Mouse (Mus musculus) heart, embryonic 11.5 days (tissue): Measurements from ENCODE around the gene Car11. TPM values are rescaled to one million over a fixed set of nuclear protein-coding genes. Genes with fewer than 3 reads are reported as not detected.
"Not testable (repeated sequence)": the region's sequence is repeated elsewhere in the genome, so short reads cannot be mapped to it uniquely, and the experiment has no call there.

Experiments
- ATAC-seq: fragments of 200-750 bp; cut with Nextera tagmentation; replicated peaks from 2 replicates; pipeline ENCODE4 v1.8.0; 2017; ENCODE audit warnings: moderate library complexity; ENCODE audit not compliant: insufficient number of reproducible peaks, low FRiP score, low TSS enrichment
- H3K27ac ChIP-seq: fragments of 300-500 bp; sonication (generic); 2 replicates; pipeline ENCODE4 v1.5.1; 2014; ENCODE audit warnings: mild to moderate bottlenecking, low read depth, low read length
- H3K27me3 ChIP-seq: fragments of 300-500 bp; sonication (generic); 2 replicates; pipeline ENCODE4 v1.6.1; 2014; ENCODE audit warnings: mild to moderate bottlenecking, low read length, mixed read lengths; ENCODE audit not compliant: control insufficient read depth, insufficient read depth
- H3K36me3 ChIP-seq: fragments of 300-500 bp; sonication (generic); 2 replicates; pipeline ENCODE4 v1.6.1; 2014; ENCODE audit warnings: mild to moderate bottlenecking, low read length, moderate library complexity, mixed read lengths; ENCODE audit not compliant: control insufficient read depth, insufficient read depth
- H3K4me1 ChIP-seq: fragments of 300-500 bp; sonication (generic); 2 replicates; pipeline ENCODE4 v1.6.1; 2014; ENCODE audit warnings: low read length; ENCODE audit not compliant: control insufficient read depth, insufficient read depth
- H3K4me2 ChIP-seq: fragments of 300-500 bp; sonication (generic); 2 replicates; pipeline ENCODE4 v1.6.1; 2014; ENCODE audit warnings: mild to moderate bottlenecking, moderate library complexity
- H3K4me3 ChIP-seq: fragments of 300-500 bp; sonication (generic); 2 replicates; pipeline ENCODE4 v1.5.1; 2014; ENCODE audit warnings: low read depth, low read length
- H3K9ac ChIP-seq: fragments of 300-500 bp; sonication (generic); 2 replicates; pipeline ENCODE4 v1.6.1; 2014; ENCODE audit warnings: mild to moderate bottlenecking, low read depth, low read length, moderate library complexity
- H3K9me3 ChIP-seq: fragments of 300-500 bp; sonication (generic); replicated peaks from 2 replicates; pipeline ENCODE4 v1.6.1; 2016; ENCODE audit warnings: low read length; ENCODE audit not compliant: control insufficient read depth
- WGBS: fragments of 180-500 bp; shearing (Covaris S2); extraction: QIAGEN DNeasy Blood & Tissue Kit; methylation state at CpG from one replicate; pipeline ENCODE4 v1.1.7; 2014; ENCODE audit not compliant: insufficient replicate concordance; 5-methylcytosine and 5-hydroxymethylcytosine counted together
- polyA plus RNA-seq: library from polyadenylated mRNA; unstranded; fragments of >200 nt; fragmentation: Nextera tagmentation; extraction: Ambion mirVana; gene quantifications from 2 replicates; pipeline ENCODE4 v1.2.1, GENCODE M21; 2014

The Car11 gene
- polyA plus RNA-seq = 3.3 and 5.5 TPM in 2 replicates

DNA sequence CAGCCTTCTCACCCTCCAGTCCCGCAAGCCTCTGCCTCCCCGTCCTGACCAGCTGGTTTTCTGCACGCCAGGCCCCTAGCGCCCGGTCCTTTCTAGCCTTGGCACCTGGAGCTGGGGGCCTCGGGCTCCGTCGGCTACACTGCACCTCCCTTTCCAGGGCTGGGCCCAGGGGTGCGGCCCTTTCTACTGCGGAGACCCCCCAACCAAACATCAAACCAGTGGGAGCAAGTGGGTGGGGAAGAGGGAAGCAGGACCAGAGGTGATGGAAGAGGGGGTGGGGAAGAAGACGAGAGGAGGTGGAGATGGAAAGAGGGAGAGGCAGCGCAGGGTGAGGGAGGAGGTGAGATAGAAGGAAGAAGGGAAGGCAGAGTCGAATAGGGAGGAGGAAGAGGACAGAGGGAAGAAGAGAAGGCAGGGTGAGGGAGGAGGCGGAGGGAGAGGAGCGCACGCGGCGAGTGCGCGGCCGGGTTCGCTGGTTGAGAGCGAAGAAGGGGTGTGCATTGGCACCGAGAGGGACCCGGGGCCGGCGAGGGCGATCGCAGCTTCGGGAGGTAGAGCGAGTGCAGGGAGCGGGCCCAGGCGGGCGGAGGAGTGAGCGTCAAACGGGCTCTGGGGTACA is at the start of gene Car11:
Gene Car11 (plus strand): TSS at position 321 of the 619 bp plus-strand sequence.
- Histone ChIP-seq H3K4me1 (peaks cover 18% of the 10 kb centered on the region), H3K27ac (no peak within 1 kb of the TSS), H3K27me3 (peaks cover 29% of the 10 kb centered on the region), H3K4me2 (peak within 1 kb of the TSS; percentile 84), H3K36me3 (no peaks in the 10 kb centered on the region), H3K9me3 (no peaks in the 10 kb centered on the region), H3K9ac (peak within 1 kb of the TSS; percentile 54), H3K4me3 (peak within 1 kb of the TSS; percentile 46)
- no peak for ATAC-seq
- 2% methylated on average over 36 of the region's 36 CpGs for WGBS

DNA sequence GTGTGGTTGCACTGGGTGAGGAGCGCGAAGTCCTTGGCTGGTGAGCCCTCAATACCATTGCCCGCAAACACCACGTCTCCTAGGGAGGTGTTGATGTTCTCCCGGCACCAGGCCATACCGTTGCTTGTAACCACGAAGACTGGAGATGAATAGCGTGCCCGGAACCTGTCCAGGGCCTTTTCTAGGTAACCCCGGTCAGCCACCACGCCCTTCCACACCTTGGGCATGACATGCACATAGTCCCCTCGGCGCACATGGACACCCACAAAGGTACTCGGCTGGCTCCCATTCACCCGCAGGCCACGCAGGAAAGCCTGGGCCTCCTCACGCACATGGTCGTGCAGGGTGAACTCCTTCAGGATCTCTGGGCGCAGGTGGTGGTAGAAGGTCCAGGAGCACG is 49.2 kb upstream of the Car11 start:
- not testable (repeated sequence) for H3K36me3 ChIP-seq, H3K4me2 ChIP-seq, ATAC-seq, H3K9me3 ChIP-seq, H3K27me3 ChIP-seq, H3K4me1 ChIP-seq, H3K9ac ChIP-seq, H3K4me3 ChIP-seq, H3K27ac ChIP-seq
- WGBS = 90% methylated on average over 19 of the region's 20 CpGs

DNA sequence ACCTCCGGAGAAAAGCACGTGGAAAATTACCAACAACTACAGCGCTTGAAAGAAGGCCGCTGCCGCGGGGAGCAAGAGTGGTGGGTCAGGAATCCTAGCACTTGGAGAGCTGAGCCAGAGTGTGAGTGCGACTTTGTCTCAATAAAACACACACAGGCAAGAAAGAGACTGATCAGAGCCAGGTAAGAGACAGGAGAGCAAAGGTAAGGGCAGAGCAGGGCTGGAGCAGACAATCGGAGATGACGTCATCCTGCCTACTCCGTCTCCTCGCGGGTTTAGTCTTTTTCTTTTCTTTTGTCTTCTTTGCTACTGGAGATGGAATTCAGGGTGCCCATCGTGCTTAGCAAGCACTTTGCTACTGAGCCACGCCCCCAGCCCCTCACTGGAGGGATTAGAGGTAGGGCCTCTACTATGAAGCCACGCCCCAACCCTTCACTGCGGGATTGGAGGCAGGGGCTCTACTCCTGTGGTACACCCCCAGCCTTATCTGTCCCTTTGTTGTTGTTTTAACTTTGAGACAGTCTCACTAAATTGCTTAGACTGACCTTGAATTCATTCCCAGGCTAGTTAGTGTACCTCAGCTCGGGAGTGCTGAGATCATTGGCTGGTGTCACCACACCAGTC is 45.1 kb upstream of the Car11 start:
- no peak for ATAC-seq
- WGBS = 26% methylated on average over 17 of the region's 17 CpGs
- H3K27ac ChIP-seq = no peak overlapping the region
- peak overlapping the region; percentile 12; the same call in 1 of the 2 replicates for H3K4me3 ChIP-seq
- H3K9ac ChIP-seq = 0 out of 2 replicates have a peak overlapping the region, but pooled peaks have one; percentile 23
- no peaks in the 10 kb centered on the region for H3K36me3 ChIP-seq
- H3K4me1 ChIP-seq = 0 out of 2 replicates have a peak, but pooled peaks cover 3% of the 10 kb centered on the region
- H3K9me3 ChIP-seq = 0 out of 2 replicates have a peak, but pooled peaks cover 3% of the 10 kb centered on the region
- no peaks in the 10 kb centered on the region for H3K27me3 ChIP-seq
- H3K4me2 ChIP-seq = peak overlapping the region; percentile 55

DNA sequence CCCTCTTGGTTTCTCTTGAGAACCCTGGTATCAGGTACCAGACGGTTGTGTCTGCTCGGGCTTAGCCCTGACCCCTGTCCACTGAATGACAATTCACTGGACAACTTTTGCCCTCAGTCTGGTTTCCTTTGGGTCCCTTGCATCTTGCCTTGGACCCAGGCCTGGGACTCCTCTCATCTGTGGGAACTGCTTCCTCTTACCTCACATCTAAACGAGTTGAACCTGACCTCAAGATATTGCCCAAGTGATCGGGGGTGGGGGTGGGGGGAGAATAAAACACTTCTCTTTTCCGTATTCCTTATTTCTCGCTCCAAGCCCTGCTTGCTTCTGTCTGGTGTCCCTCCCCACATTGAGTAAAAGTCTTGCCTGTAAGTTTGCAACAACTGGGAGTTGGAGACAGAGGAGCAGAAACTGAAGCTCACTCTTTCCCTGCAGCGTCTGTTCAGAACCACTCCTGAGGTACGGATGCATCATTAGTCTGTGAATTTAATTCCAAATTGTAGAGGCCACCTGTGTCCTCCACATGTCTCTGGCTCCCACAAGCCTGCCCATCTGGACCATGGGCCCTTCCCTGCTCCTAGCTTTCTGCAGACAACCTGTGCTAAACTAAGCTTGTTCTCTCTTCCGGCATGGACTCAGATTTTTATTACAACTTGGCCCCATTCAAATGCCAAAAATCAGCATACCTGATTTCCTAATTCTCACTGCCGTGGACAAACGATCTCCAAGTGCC is 38.7 kb upstream of the Car11 start:
- no peak overlapping the region for H3K9ac ChIP-seq
- no peaks in the 10 kb centered on the region for H3K36me3 ChIP-seq
- H3K9me3 ChIP-seq = 0 out of 2 replicates have a peak, but pooled peaks cover 3% of the 10 kb centered on the region
- H3K4me1 ChIP-seq = peaks cover 4% of the 10 kb centered on the region; the same call in 1 of the 2 replicates
- no peak overlapping the region for H3K27ac ChIP-seq
- no peak overlapping the region for H3K4me2 ChIP-seq
- ATAC-seq = no peak
- no peak overlapping the region for H3K4me3 ChIP-seq
- WGBS = 79% methylated on average over 11 of the region's 11 CpGs
- H3K27me3 ChIP-seq = no peaks in the 10 kb centered on the region

DNA sequence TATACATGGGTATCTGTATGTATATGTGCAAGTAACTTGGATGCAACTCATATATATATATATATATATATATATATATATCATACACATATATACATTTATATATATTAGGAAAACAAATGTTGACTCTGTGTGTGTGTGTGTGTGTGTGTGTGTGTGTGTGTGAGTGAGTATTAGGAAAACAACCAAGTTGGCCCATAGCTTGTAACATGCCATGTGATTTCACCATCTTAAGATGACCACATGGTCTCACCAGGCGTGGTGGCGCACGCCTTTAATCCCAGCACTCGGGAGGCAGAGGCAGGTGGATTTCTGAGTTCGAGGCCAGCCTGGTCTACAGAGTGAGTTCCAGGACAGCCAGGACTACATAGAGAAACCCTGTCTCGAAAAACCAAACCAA is 37.9 kb upstream of the Car11 start:
- H3K27ac ChIP-seq, H3K27me3 ChIP-seq, H3K9ac ChIP-seq, H3K4me3 ChIP-seq, H3K9me3 ChIP-seq, H3K4me1 ChIP-seq, ATAC-seq, H3K4me2 ChIP-seq, H3K36me3 ChIP-seq: not testable (repeated sequence)
- WGBS = 95% methylated on average over 6 of the region's 6 CpGs

DNA sequence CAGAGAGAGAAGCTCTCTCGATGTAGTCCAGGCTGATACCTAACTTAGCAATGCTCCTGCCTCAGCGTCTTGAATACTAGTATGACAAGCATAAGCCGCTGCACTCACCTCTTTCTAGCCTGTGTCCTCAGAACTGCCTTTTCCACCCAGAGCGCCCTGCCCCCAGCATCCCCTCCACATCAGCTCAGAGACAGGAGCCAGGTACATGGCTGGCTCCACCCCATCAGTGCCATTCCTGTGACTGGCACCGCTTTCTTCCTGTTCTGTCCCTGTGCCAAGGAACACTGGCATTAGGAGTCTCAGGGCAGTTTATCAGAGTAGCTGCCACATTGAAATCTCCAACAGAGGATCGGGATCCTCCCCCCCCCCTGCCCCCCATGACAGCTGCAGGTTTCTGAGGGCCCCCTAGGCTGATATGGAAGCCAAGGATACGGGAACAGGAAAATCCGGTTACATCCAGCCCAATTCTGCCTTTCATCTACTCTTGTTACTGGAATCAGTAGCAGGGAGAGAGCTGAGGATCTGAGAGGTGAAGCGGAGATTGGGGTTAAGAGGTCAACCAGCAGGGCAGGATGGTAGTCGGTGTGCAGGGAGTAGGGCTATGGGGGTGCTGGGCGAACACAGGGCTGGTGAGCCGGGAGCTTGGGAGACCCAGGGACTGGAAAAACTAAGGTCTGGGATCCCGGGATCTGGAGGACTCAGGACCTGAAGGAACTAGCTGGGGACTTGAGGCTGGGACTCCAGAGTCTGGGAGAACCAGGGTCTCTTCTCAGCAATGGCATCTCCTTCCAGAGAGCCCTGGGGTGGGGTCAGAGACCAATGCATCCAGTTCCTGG is 34.1 kb upstream of the Car11 start:
- Histone ChIP-seq H3K27me3 (no peaks in the 10 kb centered on the region), H3K4me1 (peaks cover 4% of the 10 kb centered on the region; the same call in 1 of the 2 replicates), H3K4me3 (no peak overlapping the region), H3K9me3 (no peaks in the 10 kb centered on the region), H3K27ac (no peak overlapping the region), H3K36me3 (no peaks in the 10 kb centered on the region), H3K9ac (no peak overlapping the region), H3K4me2 (no peak overlapping the region)
- no peak for ATAC-seq
- WGBS = 56% methylated on average over 13 of the region's 13 CpGs

DNA sequence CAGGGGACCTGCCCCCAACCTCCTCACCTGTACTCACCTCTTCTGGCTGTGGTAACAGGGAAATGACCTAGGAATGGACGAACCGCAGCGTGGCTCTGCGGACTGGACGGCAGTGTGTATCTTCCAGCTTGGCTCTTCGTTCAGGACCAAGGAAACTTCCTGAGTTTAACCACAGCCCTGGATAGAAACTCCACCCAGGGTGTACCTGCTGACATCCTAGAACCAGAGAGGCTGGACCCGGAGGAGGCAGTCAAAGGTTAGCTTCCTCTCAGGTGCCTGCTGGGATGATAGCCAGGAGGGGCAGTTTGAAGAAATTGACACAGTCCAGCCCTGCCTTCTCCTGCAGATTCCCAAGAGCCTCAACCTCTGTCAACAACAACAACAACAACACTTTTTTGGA is 33.5 kb upstream of the Car11 start, which contains the start of gene Fut2:
Gene Fut2 (minus strand): TSS at position 234 of the 400 bp plus-strand sequence.
- no peak for ATAC-seq
- H3K4me1 ChIP-seq = peaks cover 4% of the 10 kb centered on the region; the same call in 1 of the 2 replicates
- WGBS = 81% methylated on average over 7 of the region's 7 CpGs
- H3K4me3 ChIP-seq = no peak within 1 kb of the TSS
- H3K27me3 ChIP-seq = no peaks in the 10 kb centered on the region
- no peak within 1 kb of the TSS for H3K27ac ChIP-seq
- H3K36me3 ChIP-seq = no peaks in the 10 kb centered on the region
- no peaks in the 10 kb centered on the region for H3K9me3 ChIP-seq
- H3K9ac ChIP-seq = no peak within 1 kb of the TSS
- no peak within 1 kb of the TSS for H3K4me2 ChIP-seq

DNA sequence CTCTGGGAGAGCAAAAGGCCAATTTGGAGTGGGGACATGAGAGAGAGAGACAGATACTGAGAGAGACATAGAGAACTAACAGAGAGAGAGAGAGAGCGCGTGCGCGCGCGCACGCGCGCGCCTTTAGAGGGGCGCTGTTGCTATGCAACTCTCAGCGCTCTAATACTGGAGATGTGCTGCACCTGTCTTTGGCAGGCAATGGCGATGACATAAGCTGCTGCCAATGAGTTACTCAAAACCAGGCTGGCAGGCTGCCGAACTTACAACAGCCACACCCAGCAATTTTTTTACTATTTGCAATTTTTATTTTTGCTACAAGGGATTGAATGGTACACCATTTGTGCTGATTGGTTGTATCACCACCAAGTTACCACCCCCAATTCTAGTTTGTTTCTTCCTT is 31.9 kb upstream of the Car11 start:
- H3K4me1 ChIP-seq = peaks cover 4% of the 10 kb centered on the region; the same call in 1 of the 2 replicates
- no peak overlapping the region for H3K27ac ChIP-seq
- ATAC-seq = no peak
- no peaks in the 10 kb centered on the region for H3K27me3 ChIP-seq
- no peak overlapping the region for H3K9ac ChIP-seq
- H3K4me3 ChIP-seq = no peak overlapping the region
- H3K36me3 ChIP-seq = no peaks in the 10 kb centered on the region
- H3K9me3 ChIP-seq = no peaks in the 10 kb centered on the region
- H3K4me2 ChIP-seq = no peak overlapping the region
- 75% methylated on average over 14 of the region's 14 CpGs for WGBS
